In the genomic region with DNA sequence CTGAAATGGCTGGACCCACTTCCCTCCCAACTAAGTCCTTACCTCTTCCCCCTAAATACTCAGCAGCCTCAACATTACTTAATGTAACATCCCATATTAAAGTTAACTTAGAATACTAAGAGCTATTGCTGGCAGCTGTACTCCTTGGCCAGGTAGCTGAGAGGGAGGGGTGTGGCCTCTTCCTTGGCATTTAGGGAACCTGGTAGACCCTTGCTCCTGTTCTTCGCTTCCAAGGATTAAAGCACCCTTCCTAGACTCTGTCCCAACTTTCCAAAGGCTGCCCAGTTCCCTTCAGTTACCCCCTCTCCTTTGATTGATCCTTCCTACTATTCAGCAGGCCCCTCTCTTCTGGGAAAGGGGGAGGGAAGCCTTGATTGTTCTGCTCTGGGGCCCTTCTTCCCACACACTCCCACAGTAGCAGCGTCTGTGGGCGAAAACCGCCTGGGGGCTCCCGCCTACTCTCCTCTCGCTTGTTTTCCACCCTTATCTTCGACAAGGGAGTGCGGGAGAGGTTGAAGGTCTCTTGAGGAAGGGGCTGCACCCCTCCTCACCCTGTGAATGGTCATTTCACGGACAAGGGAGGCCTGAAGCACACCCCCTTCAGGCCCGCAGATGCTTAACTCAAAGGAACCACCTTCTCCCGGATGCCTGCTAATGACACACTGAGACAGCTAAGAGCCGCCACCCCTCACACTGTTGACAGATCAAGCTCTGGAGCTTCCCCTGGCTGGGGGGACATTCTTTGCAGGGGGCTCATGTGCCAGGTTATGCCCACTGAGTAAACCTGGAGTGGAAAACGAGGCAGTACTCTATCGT, we compare ENCODE assay signal across 8 mouse cellular contexts. TPM values are rescaled to one million over a fixed set of nuclear protein-coding genes. Genes with fewer than 3 reads are reported as not detected.
DNase-seq lines count a peak whose midpoint lies in the region; ATAC-seq and TF ChIP-seq lines count a peak whose summit lies in the region.

No protein-coding gene starts in this region.

- ATAC-seq in hindbrain, embryonic 11.5 days (ENCODE audit: low FRiP score): no peak
- ATAC-seq in lung, embryonic 15.5 days (ENCODE audit: borderline replicate concordance, extremely low read depth, low FRiP score, low TSS enrichment): no peak
- no peak for ATAC-seq in stomach, embryonic 16.5 days (ENCODE audit: insufficient read depth, low FRiP score)

- no peaks in the 10 kb centered on the region for H3K9me3 ChIP-seq in hindbrain, embryonic 11.5 days (ENCODE audit: control insufficient read depth, low read length)
- no peaks in the 10 kb centered on the region for H3K9me3 ChIP-seq in lung, embryonic 15.5 days
- no peaks in the 10 kb centered on the region for H3K9me3 ChIP-seq in stomach, embryonic 16.5 days (replicated peaks; ENCODE audit: control insufficient read depth, low read length)

- H3K4me1 ChIP-seq in cerebellum, adult 2 months (ENCODE audit: control insufficient read depth, insufficient read depth, low read length): peaks cover 23% of the 10 kb centered on the region
- peaks cover 6% of the 10 kb centered on the region; the same call in 1 of the 2 replicates for H3K4me1 ChIP-seq in cortical plate, adult 2 months (ENCODE audit: control insufficient read depth, insufficient read depth, low read length)
- peaks cover 12% of the 10 kb centered on the region for H3K4me1 ChIP-seq in hindbrain, embryonic 11.5 days (replicated peaks; ENCODE audit: control insufficient read depth, insufficient read depth, low read length)
- H3K4me1 ChIP-seq in lung, embryonic 15.5 days: peaks cover 72% of the 10 kb centered on the region
- peaks cover 52% of the 10 kb centered on the region for H3K4me1 ChIP-seq in stomach, embryonic 16.5 days (ENCODE audit: control insufficient read depth, insufficient read depth, low read length)

- no peaks in the 10 kb centered on the region for H3K36me3 ChIP-seq in hindbrain, embryonic 11.5 days (ENCODE audit: control insufficient read depth, insufficient read depth, low read length)
- peaks cover 26% of the 10 kb centered on the region for H3K36me3 ChIP-seq in lung, embryonic 15.5 days
- H3K36me3 ChIP-seq in stomach, embryonic 16.5 days (ENCODE audit: control insufficient read depth, insufficient read depth, low read length): no peaks in the 10 kb centered on the region

- peak in 1 of 2 experiments; percentile 51 for DNase-seq in cerebellum, adult 2 months
- DNase-seq in cerebellum, adult 8-10 months: no peak
- DNase-seq in 3T3-L1 (ENCODE audit: low read depth, low spot score): peak; percentile 67
- DNase-seq in hindbrain, embryonic 11.5 days (ENCODE audit: low spot score): peak; percentile 57
- DNase-seq in left cerebral cortex, postnatal 14 days (ENCODE audit: low spot score in 2 of 2): no peak

- H3K4me2 ChIP-seq in hindbrain, embryonic 11.5 days (replicated peaks; ENCODE audit: low read depth, low read length): peak overlapping the region; percentile 96
- H3K4me2 ChIP-seq in lung, embryonic 15.5 days: peak overlapping the region; percentile 81
- peak overlapping the region; percentile 64 for H3K4me2 ChIP-seq in stomach, embryonic 16.5 days (ENCODE audit: low read depth, low read length)

- no peak for TF ChIP-seq POLR2A in cerebellum, adult 2 months (IDR thresholded peaks at IDR 0.05; ENCODE audit: borderline replicate concordance, insufficient read depth, low read length)
- TF ChIP-seq POLR2A in cortical plate, adult 2 months (IDR thresholded peaks at IDR 0.05; ENCODE audit: extremely low read depth, insufficient read depth, low read length): no peak

- TF ChIP-seq CTCF in cerebellum, adult 2 months (IDR thresholded peaks at IDR 0.05; ENCODE audit: borderline replicate concordance, insufficient read depth, low read depth, low read length): no peak
- TF ChIP-seq CTCF in cortical plate, adult 2 months (IDR thresholded peaks at IDR 0.05; ENCODE audit: extremely low read depth, insufficient read depth, low read length): no peak

- H3K27me3 ChIP-seq in cerebellum, adult 2 months (ENCODE audit: control insufficient read depth, insufficient read depth, low read length): no peaks in the 10 kb centered on the region
- H3K27me3 ChIP-seq in hindbrain, embryonic 11.5 days (ENCODE audit: control insufficient read depth, insufficient read depth, low read length): peaks cover 75% of the 10 kb centered on the region
- no peaks in the 10 kb centered on the region for H3K27me3 ChIP-seq in lung, embryonic 15.5 days
- no peaks in the 10 kb centered on the region for H3K27me3 ChIP-seq in stomach, embryonic 16.5 days (ENCODE audit: control insufficient read depth, insufficient read depth, low read length)

- H3K27ac ChIP-seq in cerebellum, adult 2 months (ENCODE audit: insufficient read depth, low read length): peak overlapping the region; percentile 94
- H3K27ac ChIP-seq in cortical plate, adult 2 months (ENCODE audit: insufficient read depth, low read length): peak overlapping the region; percentile 99
- H3K27ac ChIP-seq in hindbrain, embryonic 11.5 days (ENCODE audit: low read depth, low read length): no peak overlapping the region
- H3K27ac ChIP-seq in lung, embryonic 15.5 days: peak overlapping the region; percentile 100
- peak overlapping the region; percentile 98 for H3K27ac ChIP-seq in stomach, embryonic 16.5 days (ENCODE audit: low read length)

- peak overlapping the region; percentile 52 for H3K9ac ChIP-seq in hindbrain, embryonic 11.5 days (ENCODE audit: low read depth, low read length)
- peak overlapping the region; percentile 88 for H3K9ac ChIP-seq in lung, embryonic 15.5 days
- peak overlapping the region; percentile 83 for H3K9ac ChIP-seq in stomach, embryonic 16.5 days (ENCODE audit: low read length)

- WGBS in cerebellum, adult 2 months: 15% methylated on average over 14 of the region's 14 CpGs
- WGBS in hindbrain, embryonic 11.5 days: 4% methylated on average over 14 of the region's 14 CpGs
- 5% methylated on average over 14 of the region's 14 CpGs for WGBS in lung, embryonic 15.5 days
- WGBS in stomach, embryonic 16.5 days: 12% methylated on average over 14 of the region's 14 CpGs

- H3K4me3 ChIP-seq in cerebellum, adult 2 months (replicated peaks; ENCODE audit: insufficient read depth, low read depth, low read length): peak overlapping the region; percentile 80
- H3K4me3 ChIP-seq in cortical plate, adult 2 months (ENCODE audit: insufficient read depth, low read length): peak overlapping the region; percentile 98
- H3K4me3 ChIP-seq in hindbrain, embryonic 11.5 days (ENCODE audit: low read depth, low read length): peak overlapping the region; percentile 60
- H3K4me3 ChIP-seq in lung, embryonic 15.5 days: peak overlapping the region; percentile 75
- H3K4me3 ChIP-seq in stomach, embryonic 16.5 days (replicated peaks; ENCODE audit: low read length): peak overlapping the region; percentile 58

- intact Hi-C loops in left cerebral cortex, postnatal 14 days (cut with DNase I): no loop called here

RNA-seq across cellular contexts. Expression of gene Nemp1, which starts 1.1 kb away (rescaled TPM):
- polyA plus RNA-seq in cerebellum, adult 2 months (2012; rRNA removed): 6.7 and 9.0 TPM in 2 replicates
- 3.8 TPM in 2 replicates for polyA plus RNA-seq in cortical plate, adult 2 months (2012; rRNA removed)
- 8.6 and 9.3 TPM in 2 replicates for polyA plus RNA-seq in hindbrain, embryonic 11.5 days (2014; fragmentation: Nextera tagmentation; extraction: Ambion mirVana)
- 11.8 TPM in 2 replicates for polyA plus RNA-seq in lung, embryonic 15.5 days (2015; fragmentation: Nextera tagmentation; extraction: Ambion mirVana)
- polyA plus RNA-seq in stomach, embryonic 16.5 days (2015; fragmentation: Nextera tagmentation; extraction: Ambion mirVana): 8.8 and 10.0 TPM in 2 replicates
- 1 to 10 TPM; 3.9 to 4.6 TPM for total RNA-seq in left cerebral cortex, postnatal 14 days (2021)

RNA-seq across cellular contexts. Expression of gene Nab2, which starts 2.8 kb away (rescaled TPM):
- 59.2 and 69.9 TPM in 2 replicates for polyA plus RNA-seq in cerebellum, adult 2 months (2012; rRNA removed)
- polyA plus RNA-seq in cortical plate, adult 2 months (2012; rRNA removed): 35.3 and 40.3 TPM in 2 replicates
- polyA plus RNA-seq in hindbrain, embryonic 11.5 days (2014; fragmentation: Nextera tagmentation; extraction: Ambion mirVana): 4.3 and 4.9 TPM in 2 replicates
- polyA plus RNA-seq in lung, embryonic 15.5 days (2015; fragmentation: Nextera tagmentation; extraction: Ambion mirVana): 14.2 and 15.4 TPM in 2 replicates
- 9.9 and 10.1 TPM in 2 replicates for polyA plus RNA-seq in stomach, embryonic 16.5 days (2015; fragmentation: Nextera tagmentation; extraction: Ambion mirVana)
- total RNA-seq in left cerebral cortex, postnatal 14 days (2021): 10 to 100 TPM; 35.2 to 40.7 TPM

RNA-seq across cellular contexts. Expression of gene Stat6, which starts 22.8 kb away (rescaled TPM):
- 8.7 TPM in 2 replicates for polyA plus RNA-seq in cerebellum, adult 2 months (2012; rRNA removed)
- polyA plus RNA-seq in cortical plate, adult 2 months (2012; rRNA removed): 11.9 and 12.6 TPM in 2 replicates
- polyA plus RNA-seq in hindbrain, embryonic 11.5 days (2014; fragmentation: Nextera tagmentation; extraction: Ambion mirVana): 6.0 and 6.9 TPM in 2 replicates
- 33.1 and 37.6 TPM in 2 replicates for polyA plus RNA-seq in lung, embryonic 15.5 days (2015; fragmentation: Nextera tagmentation; extraction: Ambion mirVana)
- polyA plus RNA-seq in stomach, embryonic 16.5 days (2015; fragmentation: Nextera tagmentation; extraction: Ambion mirVana): 49.7 and 60.3 TPM in 2 replicates
- 1 to 10 TPM; 8.6 to 10.0 TPM for total RNA-seq in left cerebral cortex, postnatal 14 days (2021)

RNA-seq across cellular contexts. Expression of gene Myo1a, which starts 39.4 kb away (rescaled TPM):
- 1.2 and 1.6 TPM in 2 replicates for polyA plus RNA-seq in cerebellum, adult 2 months (2012; rRNA removed)
- polyA plus RNA-seq in cortical plate, adult 2 months (2012; rRNA removed): 1.3 and 1.7 TPM in 2 replicates
- 0.45 and 0.57 TPM in 2 replicates for polyA plus RNA-seq in hindbrain, embryonic 11.5 days (2014; fragmentation: Nextera tagmentation; extraction: Ambion mirVana)
- 0.20 and 0.34 TPM in 2 replicates for polyA plus RNA-seq in lung, embryonic 15.5 days (2015; fragmentation: Nextera tagmentation; extraction: Ambion mirVana)
- 24.5 and 28.6 TPM in 2 replicates for polyA plus RNA-seq in stomach, embryonic 16.5 days (2015; fragmentation: Nextera tagmentation; extraction: Ambion mirVana)
- under 1 TPM; 0.21 to 0.51 TPM for total RNA-seq in left cerebral cortex, postnatal 14 days (2021)

RNA-seq across cellular contexts. Expression of gene Lrp1, which starts 44.6 kb away (rescaled TPM):
- 346 and 366 TPM in 2 replicates for polyA plus RNA-seq in cerebellum, adult 2 months (2012; rRNA removed)
- polyA plus RNA-seq in cortical plate, adult 2 months (2012; rRNA removed): 294 and 309 TPM in 2 replicates
- 66.3 and 67.1 TPM in 2 replicates for polyA plus RNA-seq in hindbrain, embryonic 11.5 days (2014; fragmentation: Nextera tagmentation; extraction: Ambion mirVana)
- 72.6 and 73.6 TPM in 2 replicates for polyA plus RNA-seq in lung, embryonic 15.5 days (2015; fragmentation: Nextera tagmentation; extraction: Ambion mirVana)
- 95.6 and 102 TPM in 2 replicates for polyA plus RNA-seq in stomach, embryonic 16.5 days (2015; fragmentation: Nextera tagmentation; extraction: Ambion mirVana)
- total RNA-seq in left cerebral cortex, postnatal 14 days (2021): 100 to 1,000 TPM; 285 to 305 TPM

Comparison
In these comparisons a context has a peak if more than half of its experiments do, and no peak if none do; other contexts are left out.
1. DNase-seq: peak in 3T3-L1 (single experiment) and hindbrain, embryonic 11.5 days (single experiment); none in cerebellum, adult 8-10 months (single experiment) and left cerebral cortex, postnatal 14 days (0 of 2).
2. Peak in every context shown above with its lines, with median percentiles within 50 percentile points of each other: H3K4me3 ChIP-seq, H3K4me2 ChIP-seq and H3K9ac ChIP-seq.